Mouse (Mus musculus): ENCODE measurements at regions not wholly inside any gene's neighbourhood (a gene's known extent, or its start where the extent isn't known, plus 50 kb on each side); places are given as distances from the start of the nearest gene placed in this dataset.

- 10% methylated on average over 2 of the region's 2 CpGs for WGBS
- Histone ChIP-seq H3K9me3 (no peaks in the 10 kb centered on the region), H3K4me1 (no peaks in the 10 kb centered on the region), H3K27ac (replicated peaks) (no peak overlapping the region), H3K36me3 (no peaks in the 10 kb centered on the region), H3K9ac (replicated peaks) (no peak overlapping the region), H3K27me3 (no peaks in the 10 kb centered on the region), H3K4me2 (replicated peaks) (no peak overlapping the region), H3K4me3 (no peak overlapping the region)
- no peak for ATAC-seq (replicated peaks)
Measured at GRCm38 (mm10) chr15:52963918-52964317, 920.8 kb upstream of the Gm7489 start.

GRCm38 (mm10) chr15:52964403-52964802, 920.3 kb upstream of the Gm7489 start:
- ATAC-seq (replicated peaks) = no peak

DNA sequence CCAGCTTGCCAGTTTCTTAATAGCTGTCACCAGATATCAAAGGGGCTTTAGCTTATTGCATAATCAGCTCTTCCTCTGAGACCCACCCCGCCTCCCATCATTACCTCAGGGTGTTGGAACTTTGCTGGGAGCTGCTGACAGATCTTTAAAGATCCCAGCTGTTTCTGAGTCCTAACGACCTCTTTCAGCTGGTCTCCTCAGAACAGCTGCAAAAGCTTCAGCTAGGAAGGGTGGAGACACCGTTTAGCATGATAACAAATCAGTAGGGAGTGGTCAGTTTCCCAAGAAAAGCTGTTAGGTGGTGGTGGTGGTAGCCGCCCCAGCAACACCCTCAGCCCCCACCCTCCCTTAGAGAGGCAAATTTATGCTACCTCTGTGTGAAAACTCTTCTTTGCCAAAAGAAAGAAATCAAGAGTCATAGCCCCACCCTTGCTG, 916.9 kb upstream of the Gm7489 start:
- Histone ChIP-seq H3K36me3 (no peaks in the 10 kb centered on the region), H3K4me2 (replicated peaks) (no peak overlapping the region), H3K4me3 (no peak overlapping the region), H3K9me3 (no peaks in the 10 kb centered on the region), H3K4me1 (no peaks in the 10 kb centered on the region), H3K27me3 (no peaks in the 10 kb centered on the region), H3K27ac (replicated peaks) (no peak overlapping the region), H3K9ac (replicated peaks) (no peak overlapping the region)
- 15% methylated on average over 4 of the region's 4 CpGs for WGBS
- ATAC-seq (replicated peaks) = no peak

More at GRCm38 (mm10) chr15:52964403-52964802, 920.3 kb upstream of the Gm7489 start:
- WGBS = 48% methylated on average over 1 of the region's 1 CpGs
- H3K9me3 ChIP-seq = no peaks in the 10 kb centered on the region
- no peak overlapping the region for H3K27ac ChIP-seq (replicated peaks)
- no peaks in the 10 kb centered on the region for H3K27me3 ChIP-seq
- no peak overlapping the region for H3K4me3 ChIP-seq
- H3K36me3 ChIP-seq = no peaks in the 10 kb centered on the region
- no peaks in the 10 kb centered on the region for H3K4me1 ChIP-seq
- no peak overlapping the region for H3K9ac ChIP-seq (replicated peaks)
- no peak overlapping the region for H3K4me2 ChIP-seq (replicated peaks)

GRCm38 (mm10) chr15:52982821-52983220, 901.9 kb upstream of the Gm7489 start:
- no peak for ATAC-seq (replicated peaks)
- H3K4me3 ChIP-seq = no peak overlapping the region
- no peak overlapping the region for H3K27ac ChIP-seq (replicated peaks)
- no peak overlapping the region for H3K4me2 ChIP-seq (replicated peaks)
- no peaks in the 10 kb centered on the region for H3K4me1 ChIP-seq
- WGBS = 93% methylated on average over 2 of the region's 2 CpGs
- H3K27me3 ChIP-seq = no peaks in the 10 kb centered on the region
- no peak overlapping the region for H3K9ac ChIP-seq (replicated peaks)
- H3K36me3 ChIP-seq = no peaks in the 10 kb centered on the region
- no peaks in the 10 kb centered on the region for H3K9me3 ChIP-seq

DNA sequence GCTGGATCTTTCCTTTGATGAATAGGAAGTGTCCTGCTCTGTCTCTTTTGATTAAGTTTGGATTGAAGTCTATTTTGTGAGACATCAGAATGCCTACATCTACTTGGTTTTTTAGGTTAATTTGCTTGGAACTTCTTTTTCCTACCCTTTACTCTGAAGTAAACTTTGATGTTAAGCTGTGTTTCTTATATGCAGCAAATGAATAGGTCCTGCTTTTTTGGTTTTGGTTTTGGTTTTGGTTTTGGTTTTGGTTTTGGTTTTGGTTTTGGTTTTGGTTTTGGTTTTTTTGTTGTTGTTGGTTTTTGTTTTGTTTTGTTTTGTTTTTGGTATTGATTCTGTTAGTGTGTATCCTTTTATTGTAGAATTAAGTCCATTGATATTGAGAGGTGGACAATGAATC, 894.1 kb upstream of the Gm7489 start:
- Histone ChIP-seq H3K27me3 (no peaks in the 10 kb centered on the region), H3K9me3 (no peaks in the 10 kb centered on the region), H3K9ac (replicated peaks) (no peak overlapping the region), H3K4me3 (no peak overlapping the region), H3K4me1 (no peaks in the 10 kb centered on the region), H3K36me3 (no peaks in the 10 kb centered on the region), H3K27ac (replicated peaks) (no peak overlapping the region), H3K4me2 (replicated peaks) (no peak overlapping the region)
- no peak for ATAC-seq (replicated peaks)

- ATAC-seq (replicated peaks) = no peak
- H3K36me3 ChIP-seq = no peaks in the 10 kb centered on the region
- no peaks in the 10 kb centered on the region for H3K27me3 ChIP-seq
- H3K4me3 ChIP-seq = no peak overlapping the region
- no peak overlapping the region for H3K27ac ChIP-seq (replicated peaks)
- no peak overlapping the region for H3K4me2 ChIP-seq (replicated peaks)
- H3K9me3 ChIP-seq = no peaks in the 10 kb centered on the region
- no peak overlapping the region for H3K9ac ChIP-seq (replicated peaks)
- H3K4me1 ChIP-seq = no peaks in the 10 kb centered on the region
- 76% methylated on average over 1 of the region's 1 CpGs for WGBS
Measured at GRCm38 (mm10) chr15:52994351-52994750, 890.4 kb upstream of the Gm7489 start.

DNA sequence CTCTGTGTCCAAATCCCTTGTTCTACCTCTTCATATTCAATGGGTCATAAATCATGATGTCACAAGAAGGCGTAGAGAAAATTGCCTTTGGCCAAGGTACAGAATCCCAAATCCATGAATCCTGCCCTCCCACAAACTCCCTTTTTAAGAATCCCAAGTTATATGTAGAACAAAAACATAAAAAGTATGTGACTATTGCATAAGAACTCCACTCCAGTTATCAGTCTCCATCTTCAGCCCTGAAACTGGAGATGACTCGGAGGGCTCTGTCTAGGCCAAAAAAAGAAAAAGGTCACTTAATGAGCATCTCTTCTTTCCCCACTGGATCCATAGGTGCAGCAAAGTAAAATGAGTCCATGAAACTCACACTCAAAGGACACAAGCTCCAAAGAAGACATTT, 885.5 kb upstream of the Gm7489 start:
- ATAC-seq (replicated peaks) = no peak
- WGBS = 92% methylated on average over 2 of the region's 2 CpGs
- no peak overlapping the region for H3K4me3 ChIP-seq

DNA sequence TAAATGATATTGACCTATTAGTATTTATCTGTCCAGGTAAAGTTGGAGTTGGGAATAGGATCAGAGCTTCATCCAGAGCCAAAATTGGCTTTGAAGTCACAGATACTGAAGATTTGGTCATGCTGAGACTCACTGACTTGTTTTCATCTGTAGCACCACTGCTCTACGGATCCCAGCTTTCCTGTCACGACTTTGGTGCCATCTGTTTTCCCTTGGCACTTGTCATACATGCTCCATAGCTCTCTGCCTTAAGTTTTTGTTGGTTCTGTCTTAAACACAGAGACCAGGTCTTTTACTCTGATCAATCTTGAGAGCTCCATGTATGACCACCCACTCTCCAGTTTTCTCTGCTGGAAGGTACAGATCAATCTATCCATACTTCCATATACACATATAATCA, 884.9 kb upstream of the Gm7489 start:
- Histone ChIP-seq H3K27me3 (no peaks in the 10 kb centered on the region), H3K4me2 (replicated peaks) (no peak overlapping the region), H3K9me3 (no peaks in the 10 kb centered on the region), H3K36me3 (no peaks in the 10 kb centered on the region), H3K4me3 (no peak overlapping the region), H3K9ac (replicated peaks) (no peak overlapping the region), H3K27ac (replicated peaks) (no peak overlapping the region), H3K4me1 (no peaks in the 10 kb centered on the region)
- no peak for ATAC-seq (replicated peaks)
- 84% methylated on average over 2 of the region's 2 CpGs for WGBS

More for the DNA sequence above, 885.5 kb upstream of the Gm7489 start:
- Histone ChIP-seq H3K4me2 (replicated peaks) (no peak overlapping the region), H3K4me1 (no peaks in the 10 kb centered on the region), H3K27ac (replicated peaks) (no peak overlapping the region), H3K9ac (replicated peaks) (no peak overlapping the region), H3K36me3 (no peaks in the 10 kb centered on the region), H3K9me3 (no peaks in the 10 kb centered on the region), H3K27me3 (no peaks in the 10 kb centered on the region)

DNA sequence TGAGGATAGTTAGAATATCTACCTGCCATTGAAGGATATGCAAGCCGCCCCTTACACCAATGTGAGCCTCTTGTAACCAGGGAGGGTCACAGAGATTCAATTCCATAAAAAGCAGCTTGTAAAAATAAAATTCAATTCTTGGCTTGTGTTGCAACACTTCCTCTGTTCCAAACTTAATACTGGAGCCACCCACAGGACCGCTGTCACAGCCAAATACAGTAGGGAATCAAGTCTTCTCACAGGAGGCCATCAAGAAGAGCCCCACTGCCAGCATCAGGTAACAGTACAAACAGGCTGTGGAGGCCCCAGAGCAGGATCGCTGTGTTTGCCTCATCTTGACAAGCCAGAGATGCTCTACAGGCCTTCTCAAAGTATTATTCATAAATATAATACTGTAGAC, 883.3 kb upstream of the Gm7489 start:
- WGBS = 89% methylated on average over 3 of the region's 3 CpGs
- Histone ChIP-seq H3K9ac (replicated peaks) (no peak overlapping the region), H3K4me2 (replicated peaks) (no peak overlapping the region), H3K4me1 (no peaks in the 10 kb centered on the region), H3K27ac (replicated peaks) (no peak overlapping the region), H3K9me3 (no peaks in the 10 kb centered on the region), H3K27me3 (no peaks in the 10 kb centered on the region), H3K4me3 (no peak overlapping the region), H3K36me3 (no peaks in the 10 kb centered on the region)
- no peak for ATAC-seq (replicated peaks)

DNA sequence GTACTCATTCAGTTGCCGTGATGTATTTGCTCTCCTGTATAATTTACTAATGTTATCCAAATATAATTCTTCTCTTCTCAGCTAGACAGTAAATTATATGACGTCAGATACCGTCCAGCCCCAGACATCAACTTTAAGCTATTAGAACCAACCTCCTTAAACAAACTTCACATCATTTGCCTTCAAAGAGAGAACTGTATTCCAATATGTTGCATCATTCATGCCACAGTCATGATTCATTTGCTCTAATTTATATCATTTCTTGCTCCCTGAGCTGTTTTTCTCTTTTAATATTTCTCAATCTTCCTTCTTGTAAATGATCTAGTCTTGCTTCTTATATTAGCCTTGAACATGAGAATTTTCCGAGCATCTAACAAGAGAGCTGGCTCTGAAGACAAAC, 882.7 kb upstream of the Gm7489 start:
- Histone ChIP-seq H3K9ac (replicated peaks) (no peak overlapping the region), H3K4me1 (no peaks in the 10 kb centered on the region), H3K9me3 (no peaks in the 10 kb centered on the region), H3K27me3 (no peaks in the 10 kb centered on the region), H3K27ac (replicated peaks) (no peak overlapping the region), H3K4me2 (replicated peaks) (no peak overlapping the region), H3K4me3 (no peak overlapping the region), H3K36me3 (no peaks in the 10 kb centered on the region)
- no peak for ATAC-seq (replicated peaks)
- WGBS = 93% methylated on average over 4 of the region's 4 CpGs

GRCm38 (mm10) chr15:53004078-53004477, 880.6 kb upstream of the Gm7489 start:
- H3K36me3 ChIP-seq = no peaks in the 10 kb centered on the region
- H3K4me2 ChIP-seq (replicated peaks) = no peak overlapping the region
- H3K9me3 ChIP-seq = no peaks in the 10 kb centered on the region
- H3K4me3 ChIP-seq = no peak overlapping the region
- H3K27ac ChIP-seq (replicated peaks) = no peak overlapping the region
- H3K9ac ChIP-seq (replicated peaks) = no peak overlapping the region
- H3K27me3 ChIP-seq = no peaks in the 10 kb centered on the region
- ATAC-seq (replicated peaks) = no peak
- no peaks in the 10 kb centered on the region for H3K4me1 ChIP-seq

- Histone ChIP-seq H3K9ac (replicated peaks) (no peak overlapping the region), H3K4me2 (replicated peaks) (no peak overlapping the region), H3K4me1 (no peaks in the 10 kb centered on the region), H3K27ac (replicated peaks) (no peak overlapping the region), H3K36me3 (no peaks in the 10 kb centered on the region), H3K27me3 (no peaks in the 10 kb centered on the region), H3K9me3 (no peaks in the 10 kb centered on the region), H3K4me3 (no peak overlapping the region)
- ATAC-seq (replicated peaks) = no peak
- WGBS = 66% methylated on average over 1 of the region's 1 CpGs
Measured at GRCm38 (mm10) chr15:53006844-53007243, 877.9 kb upstream of the Gm7489 start.

- Histone ChIP-seq H3K9me3 (no peaks in the 10 kb centered on the region), H3K4me2 (replicated peaks) (no peak overlapping the region), H3K27me3 (no peaks in the 10 kb centered on the region), H3K4me3 (no peak overlapping the region), H3K4me1 (no peaks in the 10 kb centered on the region), H3K36me3 (no peaks in the 10 kb centered on the region), H3K9ac (replicated peaks) (no peak overlapping the region), H3K27ac (replicated peaks) (no peak overlapping the region)
- no peak for ATAC-seq (replicated peaks)
- 86% methylated on average over 3 of the region's 3 CpGs for WGBS
Measured at GRCm38 (mm10) chr15:53009337-53009736, 875.4 kb upstream of the Gm7489 start.
